Mouse (Mus musculus) spleen, adult 2 months (tissue): ENCODE measurements around the gene Pacrg.

Experiments used
- CTCF ChIP-seq: fragments of 200-500 bp; IDR thresholded peaks from 2 replicates; pipeline ENCODE4 v1.5.1; 2011; ENCODE audit warnings: mild to moderate bottlenecking, inconsistent platforms; ENCODE audit not compliant: insufficient read depth, insufficient read length, insufficient replicate concordance; ENCODE audit errors: extremely low read depth
- POLR2A ChIP-seq: fragments of 200-500 bp; IDR thresholded peaks from 2 replicates; pipeline ENCODE4 v1.6.1; 2011; ENCODE audit warnings: low read depth, low read length, inconsistent platforms

DNA sequence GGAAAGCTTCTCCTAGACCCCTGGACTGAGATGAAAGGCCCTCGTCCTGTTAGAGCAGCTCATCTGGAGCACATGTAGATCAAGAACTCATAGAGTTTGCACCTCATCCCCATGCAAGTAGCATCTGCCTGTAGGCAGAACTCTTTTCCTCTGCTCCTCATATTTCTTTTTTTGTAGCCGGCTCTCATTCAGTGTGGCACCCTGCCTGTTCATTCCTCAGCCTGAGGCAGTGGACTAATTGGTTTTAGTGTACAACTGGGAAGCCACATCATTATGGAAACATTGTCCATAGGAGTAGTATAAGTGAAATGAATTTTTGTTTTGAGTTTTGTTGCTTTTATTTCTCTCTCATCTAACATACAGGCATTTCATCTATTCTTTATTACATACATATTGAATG is 212.6 kb downstream of the Pacrg start:
- no peak for TF ChIP-seq CTCF
- TF ChIP-seq POLR2A = no peak
